Mouse (Mus musculus): ENCODE results near the gene Ttll7.

GRCm38 (mm10) chr3:146929011-146929410 is 76.8 kb downstream of the Ttll7 start:
- TF ChIP-seq CTCF (IDR thresholded peaks at IDR 0.05; ENCODE audit: borderline replicate concordance, control insufficient read depth, extremely low read depth, insufficient read depth, low read length, poor library complexity): no peak
- no peak for TF ChIP-seq POLR2A (IDR thresholded peaks at IDR 0.05; ENCODE audit: control insufficient read depth, extremely low read depth, insufficient read depth, low read length, poor library complexity)

All from thymus, adult 2 months (tissue).